Comparison of ENCODE assay signal across 19 mouse cellular contexts in genomic region chr3:89285526-89285925, GRCm38 (mm10). TPM values are rescaled to one million over a fixed set of nuclear protein-coding genes. Genes with fewer than 3 reads are reported as not detected.
A peak's percentile ranks its signal among the peaks of the same experiment; 100 is the strongest.
DNase-seq lines count a peak whose midpoint lies in the region; ATAC-seq and TF ChIP-seq lines count a peak whose summit lies in the region.
"Had no signal": no experiment of that assay in that cellular context is flagged by ENCODE, and none has a peak within 500 bp of the region (broad histone marks: within the 10 kb centered on the region; RNA-seq: fewer than 3 reads in every experiment).

No protein-coding gene starts in this region.

- H3K4me2 ChIP-seq in hindbrain, embryonic 14.5 days (replicated peaks) = no peak overlapping the region
- H3K4me2 ChIP-seq: heart, embryonic 13.5 days; hindbrain, embryonic 13.5 days; intestine, embryonic 15.5 days had no signal

- H3K9me3 ChIP-seq in hindbrain, embryonic 10.5 days = no peaks in the 10 kb centered on the region
- H3K9me3 ChIP-seq in hindbrain, embryonic 14.5 days (ENCODE audit: control insufficient read depth, low read length) = no peaks in the 10 kb centered on the region
- H3K9me3 ChIP-seq in E14TG2a.4 (ENCODE audit: low read length) = no peaks in the 10 kb centered on the region
- H3K9me3 ChIP-seq in ES-Bruce4 (replicated peaks; ENCODE audit: control insufficient read depth, insufficient read depth, low read length, poor library complexity, severe bottlenecking) = no peaks in the 10 kb centered on the region
- H3K9me3 ChIP-seq: heart, embryonic 13.5 days; hindbrain, embryonic 13.5 days; intestine, embryonic 15.5 days had no signal

- no peak for ATAC-seq in hindbrain, embryonic 14.5 days (ENCODE audit: low FRiP score)
- ATAC-seq in erythroblast, adult 5-6 weeks (replicated peaks; ENCODE audit: low FRiP score, poor library complexity, severe bottlenecking) = no peak
- ATAC-seq: activated CD4-positive, CD25-positive, alpha-beta regulatory T cell, adult 4 months; forebrain, embryonic 14.5 days; intestine, embryonic 15.5 days; Patski had no signal

- no peak overlapping the region for H3K9ac ChIP-seq in hindbrain, embryonic 14.5 days
- H3K9ac ChIP-seq in ES-Bruce4 (ENCODE audit: low read depth, poor library complexity, severe bottlenecking) = no peak overlapping the region
- H3K9ac ChIP-seq: heart, embryonic 13.5 days; hindbrain, embryonic 13.5 days; intestine, embryonic 15.5 days had no signal

- no peak for TF ChIP-seq POLR2A in ES-Bruce4 (IDR thresholded peaks at IDR 0.05; ENCODE audit: insufficient read depth, low read length)

- H3K36me3 ChIP-seq in hindbrain, embryonic 10.5 days = no peaks in the 10 kb centered on the region
- H3K36me3 ChIP-seq in hindbrain, embryonic 14.5 days (replicated peaks; ENCODE audit: control insufficient read depth, insufficient read depth) = no peaks in the 10 kb centered on the region
- H3K36me3 ChIP-seq in E14TG2a.4 (ENCODE audit: insufficient read depth, low read length) (no peaks in the 10 kb centered on the region), ES-Bruce4 (ENCODE audit: control insufficient read depth, insufficient read depth, low read length, poor library complexity, severe bottlenecking) (no peaks in the 10 kb centered on the region), macrophage (ENCODE audit: inconsistent target) (no peaks in the 10 kb centered on the region)
- H3K36me3 ChIP-seq: heart, embryonic 13.5 days; hindbrain, embryonic 13.5 days; intestine, embryonic 15.5 days had no signal

- 36% methylated on average over 2 of the region's 2 CpGs for WGBS in hindbrain, embryonic 10.5 days
- WGBS in hindbrain, embryonic 14.5 days = 37% methylated on average over 2 of the region's 2 CpGs
- 38% methylated on average over 2 of the region's 2 CpGs for WGBS in macrophage (ENCODE audit: missing documents)

- no peak for DNase-seq in hindbrain, embryonic 10.5 days (ENCODE audit: low spot score)
- no peak for DNase-seq in hindbrain, embryonic 14.5 days (ENCODE audit: low spot score)
- DNase-seq in cerebellum, adult 11 months = no peak
- DNase-seq: adrenal gland, postnatal 14 days; cerebellum, adult 2 months; cerebellum, postnatal 10 days; gastrocnemius, postnatal 10 days; heart, postnatal 4 days; kidney, adult 18-20 months had no signal

- H3K79me2 ChIP-seq in macrophage (ENCODE audit: inconsistent target) = no peaks in the 10 kb centered on the region

- H3K4me1 ChIP-seq in hindbrain, embryonic 10.5 days (replicated peaks) = peaks cover 37% of the 10 kb centered on the region
- H3K4me1 ChIP-seq in hindbrain, embryonic 14.5 days (replicated peaks; ENCODE audit: control insufficient read depth, insufficient read depth, low read length) = peaks cover 11% of the 10 kb centered on the region; the same call in 1 of the 2 replicates
- H3K4me1 ChIP-seq in E14TG2a.4 (replicated peaks; ENCODE audit: low read depth, low read length) (peaks cover 79% of the 10 kb centered on the region), ES-Bruce4 (ENCODE audit: control insufficient read depth, insufficient read depth, low read length) (peaks cover 2% of the 10 kb centered on the region)

- no peak overlapping the region for H3K4me3 ChIP-seq in hindbrain, embryonic 10.5 days
- H3K4me3 ChIP-seq in hindbrain, embryonic 14.5 days (replicated peaks; ENCODE audit: low read length) = no peak overlapping the region
- peak overlapping the region; percentile 71 for H3K4me3 ChIP-seq in E14TG2a.4 (replicated peaks; ENCODE audit: low read length)
- H3K4me3 ChIP-seq in ES-Bruce4 (ENCODE audit: low read depth, low read length) = peak overlapping the region; percentile 31; the same call in 1 of the 2 replicates
- H3K4me3 ChIP-seq in macrophage (ENCODE audit: inconsistent target) = no peak overlapping the region
- H3K4me3 ChIP-seq: heart, embryonic 13.5 days; hindbrain, embryonic 13.5 days; intestine, embryonic 15.5 days had no signal

- H3K27me3 ChIP-seq in hindbrain, embryonic 10.5 days (ENCODE audit: insufficient read depth, poor library complexity, severe bottlenecking) = peaks cover 21% of the 10 kb centered on the region
- H3K27me3 ChIP-seq in hindbrain, embryonic 14.5 days (ENCODE audit: control insufficient read depth, insufficient read depth, low read length) = peaks cover 15% of the 10 kb centered on the region
- peaks cover 22% of the 10 kb centered on the region for H3K27me3 ChIP-seq in E14TG2a.4 (ENCODE audit: insufficient read depth, low read length)
- no peaks in the 10 kb centered on the region for H3K27me3 ChIP-seq in ES-Bruce4 (ENCODE audit: control insufficient read depth, insufficient read depth, low read length, poor library complexity, severe bottlenecking)
- H3K27me3 ChIP-seq: intestine, embryonic 15.5 days; Patski had no signal

- TF ChIP-seq CTCF in E14TG2a.4 (conservative IDR thresholded peaks at IDR 0.05; ENCODE audit: low read length) = no peak
- TF ChIP-seq CTCF in ES-Bruce4 (IDR thresholded peaks at IDR 0.05; ENCODE audit: low read depth, low read length) = no peak

- no peak for TF ChIP-seq EP300 in ES-Bruce4 (IDR thresholded peaks at IDR 0.05; ENCODE audit: insufficient read depth, low read depth, low read length)

- H3K27ac ChIP-seq in hindbrain, embryonic 10.5 days = peak overlapping the region; percentile 29; the same call in 1 of the 2 replicates
- no peak overlapping the region for H3K27ac ChIP-seq in hindbrain, embryonic 14.5 days
- H3K27ac ChIP-seq in ES-Bruce4 (ENCODE audit: insufficient read depth, low read length) (no peak overlapping the region; the same call in 1 of the 2 replicates), macrophage (peak overlapping the region; percentile 42)
- H3K27ac ChIP-seq: heart, embryonic 13.5 days; hindbrain, embryonic 13.5 days; intestine, embryonic 15.5 days had no signal

RNA-seq across cellular contexts. Expression of gene Efna1, which starts 4.6 kb away (rescaled TPM):
- polyA plus RNA-seq in hindbrain, embryonic 10.5 days (2016; fragmentation: Nextera tagmentation; extraction: Ambion mirVana) = 16.5 and 17.7 TPM in 2 replicates
- 9.4 and 10.8 TPM in 2 replicates for polyA plus RNA-seq in hindbrain, embryonic 14.5 days (2014; fragmentation: Nextera tagmentation; extraction: Ambion mirVana)
- 8.3 and 11.0 TPM in 2 replicates for polyA plus RNA-seq in ES-Bruce4 (2011; ENCODE audit: insufficient read depth, insufficient read length, low read depth, missing spikeins)
- 1 to 10 TPM in 1 of 26 experiments, under 1 TPM in 1, not detected in 24; 0.45 to 1.2 TPM for total RNA-seq in macrophage (2018; cell fraction: chromatin; rRNA removed)
- under 1 TPM in 14 of 26 experiments, not detected in 12; 0.07 to 0.27 (median 0.14) TPM for total RNA-seq in macrophage (2018; cell fraction: cytosol; rRNA removed)
- not detected for total RNA-seq in macrophage (2018; cell fraction: nucleus; rRNA removed)
- 0.20 to 0.25 TPM in 2 of 3 replicates, not detected in the other for polyA plus RNA-seq in macrophage (2018)
- not detected in 2 replicates for total RNA-seq in erythroblast, adult 5-6 weeks (2015; ENCODE audit: low replicate concordance)
- not detected in 2 replicates for total RNA-seq in erythroblast, adult 5-6 weeks (2017; ENCODE audit: low replicate concordance)
- polyA plus RNA-seq: activated CD4-positive, CD25-positive, alpha-beta regulatory T cell, adult 4 months had no signal

RNA-seq across cellular contexts. Expression of gene Slc50a1, which starts 15.2 kb away (rescaled TPM):
- polyA plus RNA-seq in hindbrain, embryonic 10.5 days (2016; fragmentation: Nextera tagmentation; extraction: Ambion mirVana) = 34.4 and 36.8 TPM in 2 replicates
- 36.0 and 38.8 TPM in 2 replicates for polyA plus RNA-seq in hindbrain, embryonic 14.5 days (2014; fragmentation: Nextera tagmentation; extraction: Ambion mirVana)
- 34.5 and 35.7 TPM in 2 replicates for polyA plus RNA-seq in ES-Bruce4 (2011; ENCODE audit: insufficient read depth, insufficient read length, low read depth, missing spikeins)
- total RNA-seq in macrophage (2018; cell fraction: chromatin; rRNA removed) = 10 to 100 TPM; 10.1 to 54.1 (median 26.9) TPM
- 10 to 100 TPM; 25.4 to 52.8 (median 36.8) TPM for total RNA-seq in macrophage (2018; cell fraction: cytosol; rRNA removed)
- total RNA-seq in macrophage (2018; cell fraction: nucleus; rRNA removed) = 10 to 100 TPM; 10.0 to 78.4 (median 48.7) TPM
- polyA plus RNA-seq in macrophage (2018) = 18.0 to 31.9 TPM (median 31.9 TPM) in 3 replicates
- 8.8 and 12.9 TPM in 2 replicates for total RNA-seq in erythroblast, adult 5-6 weeks (2015; ENCODE audit: low replicate concordance)
- 10.9 and 11.5 TPM in 2 replicates for total RNA-seq in erythroblast, adult 5-6 weeks (2017; ENCODE audit: low replicate concordance)

RNA-seq across cellular contexts. Expression of gene Dpm3, which starts 26.4 kb away (rescaled TPM):
- polyA plus RNA-seq in hindbrain, embryonic 10.5 days (2016; fragmentation: Nextera tagmentation; extraction: Ambion mirVana) = 97.0 and 99.4 TPM in 2 replicates
- polyA plus RNA-seq in hindbrain, embryonic 14.5 days (2014; fragmentation: Nextera tagmentation; extraction: Ambion mirVana) = 80.7 and 94.4 TPM in 2 replicates
- polyA plus RNA-seq in ES-Bruce4 (2011; ENCODE audit: insufficient read depth, insufficient read length, low read depth, missing spikeins) (36.7 and 59.9 TPM in 2 replicates), macrophage (2018) (23.7 to 90.4 TPM (median 70.3 TPM) in 3 replicates)
- 10 to 100 TPM in 1 of 26 experiments, 1 to 10 TPM in 13, not detected in 12; 3.0 to 14.0 (median 6.7) TPM for total RNA-seq in macrophage (2018; cell fraction: chromatin; rRNA removed)
- 10 to 100 TPM; 40.0 to 92.5 (median 59.1) TPM for total RNA-seq in macrophage (2018; cell fraction: cytosol; rRNA removed)
- 10 to 100 TPM in 21 of 26 experiments, 1 to 10 TPM in 5; 5.0 to 33.7 (median 15.3) TPM for total RNA-seq in macrophage (2018; cell fraction: nucleus; rRNA removed)
- total RNA-seq in erythroblast, adult 5-6 weeks (2015; ENCODE audit: low replicate concordance) = 16.1 and 42.3 TPM in 2 replicates
- total RNA-seq in erythroblast, adult 5-6 weeks (2017; ENCODE audit: low replicate concordance) = 4.3 TPM in 1 of 2 replicates, not detected in the other

RNA-seq across cellular contexts. Expression of gene Efna3, which starts 37.2 kb away (rescaled TPM):
- 5.9 and 10.7 TPM in 2 replicates for polyA plus RNA-seq in hindbrain, embryonic 10.5 days (2016; fragmentation: Nextera tagmentation; extraction: Ambion mirVana)
- polyA plus RNA-seq in hindbrain, embryonic 14.5 days (2014; fragmentation: Nextera tagmentation; extraction: Ambion mirVana) = 62.5 and 70.3 TPM in 2 replicates
- 17.2 and 18.9 TPM in 2 replicates for polyA plus RNA-seq in ES-Bruce4 (2011; ENCODE audit: insufficient read depth, insufficient read length, low read depth, missing spikeins)
- 1 to 10 TPM in 1 of 26 experiments, not detected in 25; 2.0 TPM for total RNA-seq in macrophage (2018; cell fraction: chromatin; rRNA removed)
- total RNA-seq in macrophage (2018; cell fraction: cytosol; rRNA removed) = under 1 TPM in 1 of 26 experiments, not detected in 25; 0.04 TPM
- total RNA-seq in macrophage (2018; cell fraction: nucleus; rRNA removed) = not detected
- polyA plus RNA-seq in macrophage (2018) = not detected in 3 replicates
- not detected in 2 replicates for total RNA-seq in erythroblast, adult 5-6 weeks (2015; ENCODE audit: low replicate concordance)
- total RNA-seq in erythroblast, adult 5-6 weeks (2017; ENCODE audit: low replicate concordance) = not detected in 2 replicates
- total RNA-seq: gastrocnemius, postnatal 10 days had no signal
- polyA plus RNA-seq: activated CD4-positive, CD25-positive, alpha-beta regulatory T cell, adult 4 months had no signal

RNA-seq across cellular contexts. Expression of gene Trim46, which starts 39.4 kb away (rescaled TPM):
- 5.2 and 11.6 TPM in 2 replicates for polyA plus RNA-seq in hindbrain, embryonic 10.5 days (2016; fragmentation: Nextera tagmentation; extraction: Ambion mirVana)
- 65.8 and 66.5 TPM in 2 replicates for polyA plus RNA-seq in hindbrain, embryonic 14.5 days (2014; fragmentation: Nextera tagmentation; extraction: Ambion mirVana)
- polyA plus RNA-seq in ES-Bruce4 (2011; ENCODE audit: insufficient read depth, insufficient read length, low read depth, missing spikeins) (5.7 and 7.1 TPM in 2 replicates), macrophage (2018) (0.22 TPM in 1 of 3 replicates, not detected in the others)
- 1 to 10 TPM in 16 of 26 experiments, under 1 TPM in 4, not detected in 6; 0.34 to 8.2 (median 2.7) TPM for total RNA-seq in macrophage (2018; cell fraction: chromatin; rRNA removed)
- 1 to 10 TPM in 10 of 26 experiments, under 1 TPM in 14, not detected in 2; 0.04 to 2.4 (median 0.44) TPM for total RNA-seq in macrophage (2018; cell fraction: cytosol; rRNA removed)
- 10 to 100 TPM in 1 of 26 experiments, 1 to 10 TPM in 12, under 1 TPM in 9, not detected in 4; 0.20 to 10.8 (median 2.6) TPM for total RNA-seq in macrophage (2018; cell fraction: nucleus; rRNA removed)
- total RNA-seq in erythroblast, adult 5-6 weeks (2015; ENCODE audit: low replicate concordance) = not detected in 2 replicates
- not detected in 2 replicates for total RNA-seq in erythroblast, adult 5-6 weeks (2017; ENCODE audit: low replicate concordance)

Comparison
In these comparisons a context has a peak if more than half of its experiments do, and no peak if none do; other contexts are left out.
1. H3K27ac ChIP-seq: peak in hindbrain, embryonic 10.5 days (single experiment) and macrophage (single experiment); none in hindbrain, embryonic 14.5 days (single experiment) and ES-Bruce4 (single experiment).
2. H3K4me3 ChIP-seq: peak in E14TG2a.4 (single experiment) and ES-Bruce4 (single experiment); none in hindbrain, embryonic 10.5 days (single experiment), hindbrain, embryonic 14.5 days (single experiment) and macrophage (single experiment).